Mouse (Mus musculus): ENCODE data around the gene Ikzf4.

Ikzf4 gene

DNA sequence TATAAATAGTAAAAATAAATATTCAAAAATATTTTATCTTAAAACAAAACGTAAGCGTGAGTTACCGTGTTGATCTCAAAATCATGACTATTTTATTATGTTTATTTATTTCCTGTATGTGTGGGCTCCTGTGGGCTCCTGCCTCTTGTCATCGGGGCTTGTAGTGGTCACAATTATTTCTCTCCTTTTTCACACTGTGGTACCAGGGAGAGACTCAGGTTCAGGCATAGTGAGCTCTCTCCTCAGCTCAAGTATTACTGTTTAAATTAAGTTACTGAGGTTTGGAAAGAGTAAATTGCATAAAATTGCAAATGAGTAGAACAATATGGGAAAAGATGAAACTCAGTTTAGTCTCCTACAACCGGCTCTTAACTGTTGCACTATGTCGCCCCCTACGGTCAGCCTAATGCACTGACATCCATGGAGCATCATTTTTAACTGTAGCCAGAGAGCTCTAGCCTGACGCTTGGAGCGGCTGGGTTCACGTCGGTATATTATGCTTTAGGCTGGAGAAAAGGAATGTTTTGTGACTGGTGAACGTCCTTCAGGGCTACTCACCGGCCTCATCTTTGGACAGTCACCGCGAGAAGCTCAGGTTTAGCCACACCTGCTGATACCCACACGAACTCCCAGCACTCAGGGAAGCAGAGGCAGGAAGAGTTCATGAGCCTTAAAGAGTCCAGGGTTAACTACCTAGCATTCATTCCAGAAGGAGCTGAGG is 33.2 kb downstream of the Ikzf4 start:
- peak; percentile 61 to 68 for DNase-seq (ENCODE audit: low spot score in 2 of 2)

DNA sequence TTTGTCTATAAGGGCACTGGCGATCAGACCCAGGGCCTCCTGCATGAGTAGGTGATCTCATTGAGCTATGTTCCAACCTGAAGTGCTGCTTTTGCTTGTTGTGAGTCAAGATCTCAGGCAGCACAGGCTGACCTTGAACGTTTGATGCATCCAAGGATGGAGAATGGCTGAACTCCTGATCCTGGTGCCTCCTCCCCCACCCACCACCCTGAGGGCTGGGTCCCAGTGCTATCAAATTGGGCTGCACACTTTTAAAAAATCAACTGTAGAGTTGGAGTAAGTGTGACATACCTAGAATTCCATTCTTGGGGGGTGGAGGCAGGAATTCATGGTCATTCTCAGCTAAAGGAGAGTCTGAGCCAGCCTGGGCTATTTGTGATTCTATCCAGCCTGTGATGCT is 39.3 kb downstream of the Ikzf4 start:
- DNase-seq (ENCODE audit: low spot score in 2 of 2) = no peak

DNA sequence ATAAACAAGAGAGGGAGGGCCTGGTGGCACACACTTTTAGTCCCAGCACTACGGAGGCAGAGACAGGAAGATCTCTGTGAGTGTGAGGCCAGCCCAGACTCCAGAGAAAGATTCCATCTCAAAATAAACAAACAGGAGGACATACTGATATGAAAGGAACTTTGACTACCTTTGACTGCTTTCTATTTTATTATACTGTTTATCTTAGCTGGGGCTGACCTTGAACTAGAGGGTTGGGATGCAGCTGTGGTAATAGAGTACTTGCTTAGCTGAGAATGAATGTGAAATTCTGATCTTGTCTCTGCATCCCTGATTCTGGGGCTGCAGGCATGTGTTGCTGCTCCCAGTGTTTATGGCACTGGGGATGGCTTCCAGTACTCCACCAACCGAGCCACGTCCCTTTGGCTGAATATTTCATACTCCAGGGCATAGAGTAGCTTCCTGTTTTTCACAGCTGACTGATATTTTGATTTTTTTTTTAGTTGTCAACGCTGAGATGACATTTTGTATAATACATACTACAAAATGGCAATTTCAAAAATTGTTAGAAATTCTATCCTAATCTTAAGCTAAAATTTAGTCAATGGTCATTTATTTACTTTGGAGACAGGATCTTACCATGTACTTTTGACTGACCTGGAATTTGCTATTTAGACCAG is 43.2 kb downstream of the Ikzf4 start:
- no peak for DNase-seq (ENCODE audit: low spot score in 2 of 2)

DNA sequence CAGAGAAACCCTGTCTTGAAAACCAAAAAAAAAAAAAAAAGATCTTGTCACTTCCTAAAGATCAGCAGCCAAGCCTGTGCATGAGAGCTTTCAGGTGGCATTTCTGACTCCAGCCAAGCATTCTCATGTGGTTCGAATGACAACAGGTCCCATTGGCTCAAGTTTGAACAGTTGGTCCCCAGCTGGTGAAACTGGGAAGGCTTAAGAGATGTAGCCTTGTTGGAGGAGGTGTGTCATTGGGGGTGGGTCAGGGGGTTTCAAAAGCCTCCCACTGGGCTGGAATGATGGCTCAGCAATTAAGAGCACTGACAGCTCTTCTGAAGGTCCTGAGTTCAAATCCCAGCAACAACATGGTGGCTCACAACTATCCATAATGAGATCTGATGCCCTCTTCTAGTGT is 44.3 kb downstream of the Ikzf4 start:
- DNase-seq (ENCODE audit: low spot score in 2 of 2) = no peak

DNA sequence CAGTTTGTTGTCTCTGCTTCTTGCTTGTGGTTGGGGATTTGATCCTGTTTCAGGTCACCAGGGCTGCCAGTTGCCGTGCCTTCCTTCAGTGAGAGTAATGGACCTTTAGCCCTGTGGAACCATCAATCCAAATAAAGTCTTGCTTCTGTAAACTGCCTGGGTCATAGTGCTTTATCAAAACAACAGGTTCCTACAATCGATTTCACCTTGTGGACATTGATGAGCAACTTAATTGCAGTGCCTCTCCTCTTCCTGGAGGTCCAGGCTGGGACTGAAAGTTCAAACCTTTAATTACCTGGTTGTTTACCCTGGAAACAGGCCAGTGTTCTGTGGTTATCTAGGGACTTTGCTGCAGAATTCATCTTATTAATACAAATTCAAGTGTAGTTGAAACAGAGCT is 47.3 kb downstream of the Ikzf4 start:
- no peak for DNase-seq (ENCODE audit: low spot score in 2 of 2)

DNA sequence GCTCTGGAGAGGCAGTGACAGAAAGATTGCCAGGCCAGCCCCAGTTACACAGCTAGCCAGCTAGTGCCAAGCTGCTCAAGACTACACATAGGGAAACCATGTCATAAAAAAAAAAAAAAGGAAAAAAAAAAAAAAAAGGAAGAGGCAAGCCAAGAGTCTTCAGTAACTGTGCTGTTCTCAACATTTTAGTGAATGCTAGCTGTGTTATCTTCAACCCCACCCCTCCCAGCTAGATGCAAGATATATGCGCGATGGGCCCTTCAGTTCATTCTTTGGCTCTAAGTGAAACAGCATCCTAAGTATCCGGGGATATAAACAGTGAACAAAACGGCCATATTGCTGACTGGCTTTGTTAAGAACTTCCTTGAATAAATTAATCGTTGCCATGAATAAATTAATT is 53.0 kb downstream of the Ikzf4 start:
- no peak for DNase-seq (ENCODE audit: low spot score in 2 of 2)

DNA sequence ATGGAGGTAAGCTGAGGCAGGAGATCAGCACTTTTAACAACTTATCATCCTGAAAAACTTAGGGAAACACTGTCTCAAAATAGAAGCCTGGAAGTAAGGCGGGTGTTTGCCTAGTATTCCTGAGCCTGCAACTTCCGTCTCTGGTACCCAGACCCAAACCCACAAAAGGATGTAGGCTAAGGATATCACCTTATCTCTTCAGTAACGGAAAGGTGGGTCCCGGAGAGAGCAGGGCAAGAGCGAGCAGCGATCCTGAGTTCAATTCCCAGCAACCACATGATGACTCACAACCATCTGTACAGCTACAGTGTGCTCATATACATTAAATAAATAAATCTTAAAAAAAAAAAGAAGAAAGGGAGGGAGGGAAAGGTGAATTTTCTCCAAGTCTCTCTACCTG is 54.4 kb downstream of the Ikzf4 start:
- DNase-seq (ENCODE audit: low spot score in 2 of 2) = no peak

DNA sequence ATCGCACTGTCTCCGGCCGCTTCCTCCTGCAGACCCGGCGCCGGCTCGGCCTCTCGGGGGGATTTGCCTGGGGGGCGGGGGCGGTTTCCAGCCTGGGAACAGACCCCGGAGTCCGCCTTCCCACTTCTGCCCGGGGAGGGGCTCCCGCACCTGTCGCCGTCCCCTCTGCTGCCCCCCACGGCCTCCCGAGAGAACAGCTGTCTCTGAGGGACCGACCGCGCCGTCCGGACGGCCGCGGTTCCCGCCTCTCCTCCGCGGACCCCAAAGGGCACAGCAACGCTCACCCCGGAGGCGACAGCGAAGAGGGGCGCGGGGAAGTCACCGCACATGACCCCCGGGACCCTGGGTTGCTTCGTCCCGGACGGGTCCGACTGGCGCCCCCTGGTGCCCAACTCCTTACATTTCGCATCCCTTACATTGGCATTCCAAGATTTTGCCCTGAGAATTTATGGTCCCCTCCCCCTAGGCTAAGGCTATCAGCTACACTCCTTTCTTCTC is 55.5 kb downstream of the Ikzf4 start:
- DNase-seq (ENCODE audit: low spot score in 2 of 2) = peak in 1 of 2 experiments; percentile 65

DNA sequence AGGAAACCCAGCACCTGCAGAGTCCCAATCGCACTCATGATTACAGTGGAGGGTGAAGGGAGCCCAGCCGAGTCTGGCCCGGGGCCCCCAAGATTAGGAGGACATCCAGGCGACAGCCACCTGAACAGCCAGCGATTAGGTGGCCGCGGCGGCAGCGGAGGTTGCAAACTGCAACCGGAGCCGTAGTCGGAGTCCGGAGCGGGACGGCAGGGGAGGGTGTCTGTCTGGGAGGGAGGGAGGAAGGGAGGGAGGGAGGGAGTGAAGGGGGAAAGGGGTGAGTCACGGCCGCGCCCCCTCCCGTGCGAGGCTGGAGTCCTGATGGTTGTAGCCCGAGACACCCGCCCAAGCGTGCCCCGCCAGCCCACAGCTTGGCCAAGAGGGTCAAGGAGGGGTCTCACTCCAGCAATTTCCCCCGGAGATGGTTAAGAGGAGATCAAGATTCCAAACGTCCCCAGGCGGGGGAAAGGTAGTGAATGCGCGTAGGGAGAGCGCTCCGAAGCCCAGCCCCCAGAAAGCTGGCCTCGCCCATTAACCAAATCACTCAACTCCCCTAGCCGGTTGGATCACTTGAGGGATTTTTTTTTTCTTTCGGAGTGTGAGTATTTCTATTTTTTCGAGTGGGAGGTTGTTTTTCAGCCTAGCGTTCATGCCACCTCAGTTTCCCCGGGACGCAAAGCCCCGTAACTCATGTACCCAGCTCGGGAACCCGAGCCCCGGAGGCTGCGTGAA is 56.2 kb downstream of the Ikzf4 start, which contains the start of gene Erbb3:
Gene Erbb3, minus strand, starts transcription at position 189 of the 729 bp plus-strand sequence.
- no peak for DNase-seq (ENCODE audit: low spot score in 2 of 2)

DNA sequence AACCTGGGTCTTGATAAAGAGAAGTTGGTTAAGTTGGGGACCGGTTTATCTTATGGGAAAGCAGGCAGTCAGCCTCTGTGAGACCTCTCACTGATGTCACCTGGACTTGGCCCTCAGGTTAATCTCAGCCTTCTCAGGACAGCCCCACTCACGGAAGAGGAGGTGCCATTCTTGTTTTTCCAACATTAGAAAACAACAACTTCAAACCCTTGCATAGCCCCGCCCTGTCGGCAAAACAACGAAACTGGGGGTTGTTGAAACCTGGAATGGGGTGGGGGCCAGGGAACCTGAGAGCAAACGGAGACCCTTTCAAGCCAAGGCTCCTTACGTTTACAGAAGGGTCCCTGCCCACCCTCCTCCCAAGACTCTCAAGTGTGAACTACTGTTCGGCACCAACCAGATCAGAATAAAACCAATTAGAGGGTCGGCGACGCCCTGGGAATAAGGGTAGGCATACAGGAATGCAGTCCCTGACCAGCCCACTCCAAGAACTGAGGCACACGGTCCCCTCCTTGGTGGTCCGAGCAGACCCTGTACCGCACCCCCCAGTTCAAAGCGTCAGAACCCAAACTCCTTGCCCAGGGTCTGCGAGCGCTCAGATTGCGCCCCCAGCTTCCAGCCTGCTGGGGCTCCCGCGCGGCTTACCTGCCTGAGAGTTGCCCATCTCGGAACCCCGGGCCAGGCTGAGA is 56.9 kb downstream of the Ikzf4 start:
- DNase-seq (ENCODE audit: low spot score in 2 of 2) = no peak

DNA sequence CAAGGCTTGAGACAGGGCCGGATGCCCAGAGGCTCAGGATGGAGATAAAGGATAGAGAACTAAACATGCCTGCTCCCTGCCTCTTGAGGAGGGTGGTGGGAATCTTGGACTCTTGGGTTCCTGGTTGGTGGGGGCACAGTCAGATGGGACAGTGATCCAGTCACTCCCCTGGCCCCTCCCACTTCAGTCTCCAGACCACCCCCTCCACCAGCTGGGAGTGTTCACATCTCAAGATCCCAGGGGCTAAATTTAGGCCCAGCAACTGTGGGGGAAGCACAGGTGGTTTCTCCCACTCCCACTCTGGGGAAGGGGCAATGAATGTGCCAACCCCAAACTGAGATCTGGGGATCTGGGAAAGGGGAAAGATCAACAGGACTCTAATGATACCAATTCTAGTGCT is 57.7 kb downstream of the Ikzf4 start:
- no peak for DNase-seq (ENCODE audit: low spot score in 2 of 2)

DNA sequence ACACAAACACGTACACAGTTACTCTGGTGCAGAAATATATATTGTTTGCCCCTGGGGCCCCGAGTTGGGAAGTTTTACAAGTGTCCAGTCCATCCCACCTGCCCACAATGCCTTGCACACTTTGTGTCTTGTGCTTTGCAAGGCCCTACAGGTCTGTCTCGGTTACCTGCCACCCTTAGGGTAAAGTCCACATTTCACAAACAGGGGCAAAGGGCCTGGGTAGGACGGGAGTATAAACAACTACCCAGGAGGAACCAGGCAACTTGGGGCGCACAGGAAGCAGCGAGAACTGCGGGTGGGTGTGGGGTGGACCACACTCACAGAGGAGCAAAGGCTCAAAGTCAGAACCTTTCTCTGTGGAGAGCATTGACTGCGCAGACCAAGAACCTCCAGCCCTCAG is 58.1 kb downstream of the Ikzf4 start:
- DNase-seq (ENCODE audit: low spot score in 2 of 2) = no peak

DNA sequence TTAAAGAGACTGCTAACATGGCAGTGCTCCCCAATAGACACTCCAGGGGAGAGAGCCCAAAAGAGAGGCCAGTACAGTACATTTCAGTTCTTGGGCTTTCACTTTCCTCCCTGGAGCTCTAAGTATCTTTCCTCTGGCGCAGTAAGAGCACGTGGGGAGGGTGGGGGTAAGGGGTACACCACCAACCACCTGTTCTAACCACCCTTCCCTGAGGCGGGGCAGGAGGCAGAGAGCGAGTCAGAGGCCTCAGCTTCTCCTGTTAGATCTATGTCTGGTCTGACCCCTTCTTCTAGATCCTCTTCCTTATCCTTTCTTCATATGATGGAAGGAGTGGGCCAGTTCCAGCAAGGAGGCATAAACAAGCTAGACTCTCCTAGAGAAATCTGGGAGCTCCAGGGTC is 58.7 kb downstream of the Ikzf4 start:
- DNase-seq (ENCODE audit: low spot score in 2 of 2) = no peak

DNA sequence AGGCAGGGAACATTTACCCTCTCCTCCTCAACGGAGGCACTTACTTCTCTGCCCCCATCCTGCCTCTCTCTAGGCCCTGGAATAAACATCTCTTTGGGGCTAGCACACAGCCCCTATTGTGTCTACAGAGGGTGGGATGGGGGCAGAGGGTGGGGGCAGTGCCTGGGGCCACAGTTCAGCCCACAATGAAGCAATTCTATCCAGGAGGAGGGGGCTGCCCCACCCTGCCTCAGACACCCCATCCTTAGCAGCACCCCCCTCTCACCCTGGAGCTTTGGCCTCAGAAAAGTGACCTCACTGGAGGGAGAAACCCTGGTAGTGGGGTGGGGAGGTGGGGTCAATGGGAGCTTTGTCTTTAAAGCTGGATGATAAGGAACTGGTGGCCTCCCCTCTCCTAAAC is 59.2 kb downstream of the Ikzf4 start:
- no peak for DNase-seq (ENCODE audit: low spot score in 2 of 2)

DNA sequence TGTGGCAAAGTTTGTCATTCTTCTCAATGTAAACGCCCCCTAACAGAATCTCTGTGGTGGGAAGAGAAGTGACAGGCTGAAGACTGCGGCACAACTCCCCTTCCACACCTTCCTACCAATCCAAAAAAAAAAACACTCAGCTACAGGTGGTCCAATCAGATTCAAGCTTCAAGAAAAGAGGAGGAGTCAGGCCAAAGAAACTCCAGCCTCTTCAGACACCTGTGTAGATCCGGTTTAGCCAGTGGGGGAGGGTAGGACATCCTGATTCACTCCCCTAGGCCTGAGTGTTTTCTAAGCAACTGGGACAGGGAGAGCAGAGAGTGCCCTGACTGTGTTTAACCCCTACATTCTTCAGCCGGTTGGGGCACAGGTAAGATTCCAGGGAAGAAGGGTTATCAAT is 61.4 kb downstream of the Ikzf4 start:
- DNase-seq (ENCODE audit: low spot score in 2 of 2) = no peak

DNA sequence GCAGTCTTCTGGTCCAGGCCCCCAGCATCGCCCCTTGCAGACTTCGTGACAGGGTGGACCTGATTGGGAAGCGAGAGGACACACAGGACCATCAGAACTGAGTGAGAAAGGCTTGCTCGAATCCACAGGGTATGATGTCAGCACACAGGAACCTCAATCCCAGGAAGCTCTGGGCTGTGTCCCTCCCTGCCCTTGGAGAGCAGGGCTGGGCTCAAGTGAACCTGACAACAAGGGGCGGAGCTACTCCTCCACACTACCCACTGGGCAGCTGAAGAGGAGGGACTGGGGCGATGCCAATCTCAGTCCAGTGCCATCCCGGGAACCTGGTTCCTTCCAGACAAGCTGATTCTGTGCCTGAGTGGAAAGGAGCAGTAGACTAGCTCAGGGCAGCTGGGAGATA is 62.1 kb downstream of the Ikzf4 start:
- DNase-seq (ENCODE audit: low spot score in 2 of 2) = no peak
